22 mouse cellular contexts compared by ENCODE assay signal in genomic region chr2:55889976-55890375, GRCm38 (mm10).
"Had no signal": no experiment of that assay in that cellular context is flagged by ENCODE, and none has a peak within 500 bp of the region (broad histone marks: within the 10 kb centered on the region; RNA-seq: fewer than 3 reads in every experiment).

No protein-coding gene starts in this region.

- H3K4me3 ChIP-seq: limb, embryonic 12.5 days; limb, embryonic 15.5 days; midbrain, embryonic 12.5 days had no signal

- H3K4me1 ChIP-seq: limb, embryonic 12.5 days; limb, embryonic 15.5 days; midbrain, embryonic 12.5 days had no signal

- H3K9me3 ChIP-seq: limb, embryonic 12.5 days; limb, embryonic 15.5 days; midbrain, embryonic 12.5 days had no signal

- ATAC-seq: intestine, embryonic 16.5 days; liver, postnatal 0 days; lung, postnatal 0 days had no signal

- H3K27ac ChIP-seq: limb, embryonic 12.5 days; limb, embryonic 15.5 days; liver, embryonic 14.5 days; macrophage; midbrain, embryonic 12.5 days; stomach, postnatal 0 days had no signal

- H3K4me2 ChIP-seq: limb, embryonic 12.5 days; limb, embryonic 15.5 days; liver, embryonic 11.5 days; lung, embryonic 14.5 days; midbrain, embryonic 12.5 days had no signal

- H3K27me3 ChIP-seq: limb, embryonic 12.5 days; limb, embryonic 15.5 days; midbrain, embryonic 12.5 days had no signal

- DNase-seq: kidney, adult 18-20 months; kidney, adult 9 months; kidney, postnatal 14 days; kidney, postnatal 4 days; layer of hippocampus, adult 9-11 months; layer of hippocampus, postnatal 36 days; left cerebral cortex, postnatal 4 days; liver, postnatal 0 days; lung, embryonic 14.5 days; right cerebral cortex, adult 18-20 months; right cerebral cortex, postnatal 14 days; right cerebral cortex, postnatal 4 days; thymus, postnatal 25 days had no signal

- H3K36me3 ChIP-seq: limb, embryonic 12.5 days; limb, embryonic 15.5 days; midbrain, embryonic 12.5 days had no signal

- H3K9ac ChIP-seq: limb, embryonic 12.5 days; limb, embryonic 15.5 days; liver, embryonic 14.5 days; liver, postnatal 0 days; lung, embryonic 14.5 days; midbrain, embryonic 12.5 days had no signal
